Mouse (Mus musculus): ENCODE measurements around the gene Elovl5.

DNA sequence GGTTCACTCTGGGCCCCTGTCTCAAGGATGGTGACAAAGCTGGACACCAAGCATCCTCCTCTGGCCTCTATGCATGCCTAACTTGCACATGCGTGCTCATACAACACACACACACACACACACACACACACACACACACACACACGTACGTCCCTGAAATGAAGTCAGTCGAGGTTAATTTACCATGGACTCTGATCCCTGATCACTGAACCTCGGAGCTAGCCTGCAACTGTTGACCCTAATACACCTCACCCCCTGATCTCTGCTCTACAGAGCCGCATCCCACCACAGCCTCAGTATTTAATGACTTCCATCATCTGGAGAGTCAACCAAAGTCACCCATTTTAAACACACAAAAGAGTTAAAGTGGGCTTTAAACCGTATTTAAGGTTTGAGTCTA, 98.7 kb downstream of the Elovl5 start:
- TF ChIP-seq CTCF (IDR thresholded peaks at IDR 0.05; ENCODE audit: borderline replicate concordance, control insufficient read depth, extremely low read depth, insufficient read depth, low read length, poor library complexity) = no peak
- TF ChIP-seq POLR2A (IDR thresholded peaks at IDR 0.05; ENCODE audit: control insufficient read depth, extremely low read depth, insufficient read depth, low read length, poor library complexity) = no peak

Measured in thymus, adult 2 months (tissue).